Mouse (Mus musculus): ENCODE results near the gene Atf4.

Gene Atf4

DNA sequence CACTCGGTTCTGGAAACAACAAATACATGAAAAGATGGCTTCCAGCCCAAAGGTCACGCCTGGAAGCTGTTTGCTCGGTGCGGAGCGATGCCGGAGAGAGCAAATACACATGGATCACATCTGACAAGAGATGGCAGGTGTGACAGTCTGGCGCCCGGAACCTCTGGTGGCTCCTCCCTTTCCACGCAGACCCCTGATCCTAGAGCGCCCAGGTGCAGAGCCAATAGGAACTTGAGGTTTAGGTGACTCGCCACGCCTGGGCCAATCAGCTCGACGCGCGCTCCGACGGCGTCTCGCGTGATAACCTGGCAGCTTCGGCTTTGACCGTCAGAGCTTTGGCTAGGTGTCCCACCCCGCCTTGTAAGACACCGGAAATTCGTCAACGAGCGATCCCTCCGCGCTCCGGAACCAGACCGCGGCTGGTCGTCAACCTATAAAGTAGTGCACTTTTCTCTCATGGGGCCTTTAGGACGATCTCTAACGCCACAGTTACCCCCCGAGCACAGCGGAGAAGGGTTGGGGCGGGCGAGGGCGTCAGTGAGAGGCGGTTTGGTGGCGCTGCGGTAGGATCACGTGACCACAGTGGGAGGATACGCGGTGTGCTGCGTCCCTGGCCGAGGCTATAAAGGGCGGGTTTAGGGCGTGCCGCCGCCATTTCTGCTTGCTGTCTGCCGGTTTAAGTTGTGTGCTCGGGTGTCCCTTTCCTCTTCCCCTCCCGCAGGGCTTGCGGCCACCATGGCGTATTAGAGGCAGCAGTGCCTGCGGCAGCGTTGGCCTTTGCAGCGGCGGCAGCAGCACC, at the start of gene Atf4:
TSS of gene Atf4 (plus strand) at position 338 of the 799 bp plus-strand sequence.
- DNase-seq, result peak; percentile 97

DNA sequence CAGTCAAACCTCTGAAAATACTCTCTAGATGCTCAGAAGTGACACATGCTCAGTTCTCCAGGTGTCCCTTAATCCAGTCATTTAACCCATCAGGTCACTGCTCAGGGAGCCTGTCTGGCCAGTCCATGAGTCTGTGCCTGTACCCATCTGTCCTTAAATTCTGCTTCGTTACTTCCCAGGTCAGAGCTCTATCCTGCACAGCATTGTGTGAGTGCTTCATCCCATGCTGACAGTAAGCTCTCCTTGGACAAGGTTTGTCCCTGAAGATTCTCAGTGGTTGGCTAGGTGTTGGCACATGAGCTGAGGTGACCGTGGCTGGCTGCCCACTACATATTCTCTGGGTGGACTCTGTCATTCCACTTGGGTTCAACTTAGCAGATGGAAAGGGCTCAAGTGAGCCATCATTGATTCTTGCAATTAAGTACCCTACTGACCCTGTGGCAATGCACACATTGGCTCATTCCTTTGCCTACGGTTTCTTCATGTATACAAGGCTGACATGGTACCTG, 48.9 kb upstream of the Atf4 start:
- no peak for DNase-seq

DNA sequence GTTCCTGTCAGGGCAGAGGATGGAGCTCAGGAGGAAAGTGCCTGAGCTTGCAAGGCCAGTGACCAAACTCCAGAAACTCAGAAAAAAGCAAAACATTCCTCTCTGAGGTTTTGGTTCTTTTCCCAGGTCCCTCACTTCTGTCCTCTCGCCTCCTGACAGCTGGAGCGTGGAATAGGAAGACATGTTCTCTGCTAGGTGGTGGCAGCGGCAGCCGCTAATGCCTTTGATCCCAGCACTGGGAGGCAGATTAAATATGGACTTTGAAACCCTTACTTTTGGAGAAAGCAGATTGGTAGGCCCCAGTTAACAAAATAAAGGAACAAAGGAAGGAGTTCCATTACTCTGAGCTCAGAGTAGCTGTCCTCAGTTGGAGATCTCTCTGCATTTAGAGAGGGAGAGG, 46.5 kb upstream of the Atf4 start:
- no peak for DNase-seq

DNA sequence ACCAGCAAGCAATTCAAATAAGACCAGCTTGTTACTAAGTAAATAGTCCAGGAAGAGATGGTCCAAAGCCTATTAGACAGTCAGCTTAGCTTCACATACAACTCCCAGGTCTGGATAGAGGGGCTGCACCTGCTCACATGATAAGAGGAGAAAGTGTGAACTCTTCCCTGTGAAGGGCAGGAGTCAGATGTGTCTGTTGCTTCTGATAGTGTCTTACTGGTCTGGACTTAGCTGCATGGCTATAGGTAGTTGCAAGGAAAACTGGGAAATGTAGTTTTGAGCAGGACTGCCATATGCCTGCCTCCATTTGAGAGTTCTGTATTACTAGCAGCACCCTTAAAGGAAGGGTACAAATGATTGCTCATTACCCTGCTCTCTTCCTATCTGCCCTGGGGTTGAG, 41.3 kb upstream of the Atf4 start:
- no peak for DNase-seq

DNA sequence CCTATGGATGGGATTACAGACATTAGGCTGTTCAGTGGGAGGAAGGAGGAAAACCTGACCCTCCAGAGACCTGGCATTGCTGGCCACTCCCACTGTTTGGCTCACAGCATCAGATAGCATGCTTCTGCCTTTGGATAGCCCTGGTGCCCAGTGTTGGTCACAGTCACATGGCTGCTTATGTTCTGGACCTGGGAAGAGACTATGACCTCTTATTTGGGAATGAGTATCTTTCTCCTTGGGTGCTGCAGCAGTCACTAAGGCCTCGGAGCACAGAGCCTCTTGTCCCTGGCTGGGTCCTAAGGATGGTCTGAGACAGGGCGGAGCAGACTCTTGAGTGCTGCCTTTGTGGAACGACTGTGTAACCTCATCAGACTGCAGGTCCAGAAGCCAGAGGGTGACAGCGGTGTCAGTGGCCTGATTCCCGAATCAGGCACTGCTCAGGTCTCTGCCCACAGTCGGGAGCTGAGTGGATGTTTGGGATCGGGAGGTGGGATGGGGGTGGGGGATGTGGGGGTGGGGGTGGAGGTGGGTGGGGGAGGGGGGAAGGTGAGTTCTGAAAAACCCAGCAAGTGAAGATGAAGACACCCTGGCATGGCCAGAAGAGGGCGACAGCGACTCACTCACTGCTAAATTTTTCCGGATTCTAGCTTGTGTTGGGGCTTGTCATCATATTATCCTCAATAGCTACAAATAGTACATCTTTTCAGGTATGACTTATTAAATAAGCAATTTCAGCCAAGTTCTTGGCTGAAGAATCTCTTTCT, 39.1 kb upstream of the Atf4 start:
- peak; percentile 65 for DNase-seq

DNA sequence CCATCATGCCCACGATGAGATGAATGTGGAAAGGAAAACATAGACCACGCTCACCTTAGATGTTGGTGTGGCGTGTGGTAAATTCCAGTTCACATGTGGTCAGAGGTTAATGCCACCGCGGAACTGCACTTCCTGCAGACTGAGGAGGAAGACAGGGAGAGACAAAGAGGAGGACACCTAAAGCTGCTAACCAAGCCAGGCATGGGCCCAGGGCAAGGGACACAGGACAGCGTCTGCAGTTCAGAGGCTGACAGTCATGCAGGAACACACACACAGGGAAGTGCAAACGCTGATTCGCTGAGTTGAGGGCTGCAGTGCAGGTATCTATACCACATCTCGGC, 38.5 kb upstream of the Atf4 start:
- no peak for DNase-seq

DNA sequence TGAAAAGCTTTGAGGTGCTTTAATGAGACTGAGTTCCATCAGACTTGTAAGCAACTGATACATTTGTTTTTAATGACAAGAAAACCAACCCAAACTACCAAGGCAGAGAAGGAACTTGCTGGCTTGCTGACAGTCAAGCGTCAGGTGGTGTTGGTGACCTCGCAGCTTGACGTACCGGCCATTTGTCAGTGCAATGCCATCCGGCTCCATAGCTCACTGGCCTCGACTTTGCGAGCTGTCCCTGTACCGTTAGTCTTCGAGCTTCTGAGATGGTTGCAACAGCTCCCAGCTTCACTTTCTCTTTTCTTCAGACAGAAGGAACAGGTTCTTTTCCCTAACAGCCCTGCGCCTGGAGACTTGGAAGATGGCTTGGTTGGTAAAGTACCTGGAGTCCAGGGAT, 37.5 kb upstream of the Atf4 start:
- DNase-seq, result no peak

DNA sequence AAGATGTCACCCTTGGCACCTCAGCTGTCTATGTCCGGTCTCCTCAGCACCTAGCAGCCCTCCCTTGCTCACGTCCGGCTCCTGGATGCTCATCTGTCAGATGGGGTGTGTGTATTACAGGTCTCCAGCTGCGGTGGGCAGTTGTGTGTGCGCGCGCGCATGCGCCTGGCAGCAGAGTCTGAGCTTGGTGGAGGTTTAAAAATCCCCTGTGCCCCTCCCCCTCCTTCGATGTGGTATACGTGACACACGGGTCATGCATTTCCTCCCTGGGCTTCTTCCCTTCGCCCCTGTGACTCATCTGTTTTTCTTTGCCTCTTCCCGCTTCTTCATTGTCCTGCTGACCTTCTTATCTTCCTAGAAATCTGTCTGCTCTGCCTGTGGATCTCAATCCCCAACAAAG, 35.8 kb upstream of the Atf4 start:
- DNase-seq, result peak; percentile 77

DNA sequence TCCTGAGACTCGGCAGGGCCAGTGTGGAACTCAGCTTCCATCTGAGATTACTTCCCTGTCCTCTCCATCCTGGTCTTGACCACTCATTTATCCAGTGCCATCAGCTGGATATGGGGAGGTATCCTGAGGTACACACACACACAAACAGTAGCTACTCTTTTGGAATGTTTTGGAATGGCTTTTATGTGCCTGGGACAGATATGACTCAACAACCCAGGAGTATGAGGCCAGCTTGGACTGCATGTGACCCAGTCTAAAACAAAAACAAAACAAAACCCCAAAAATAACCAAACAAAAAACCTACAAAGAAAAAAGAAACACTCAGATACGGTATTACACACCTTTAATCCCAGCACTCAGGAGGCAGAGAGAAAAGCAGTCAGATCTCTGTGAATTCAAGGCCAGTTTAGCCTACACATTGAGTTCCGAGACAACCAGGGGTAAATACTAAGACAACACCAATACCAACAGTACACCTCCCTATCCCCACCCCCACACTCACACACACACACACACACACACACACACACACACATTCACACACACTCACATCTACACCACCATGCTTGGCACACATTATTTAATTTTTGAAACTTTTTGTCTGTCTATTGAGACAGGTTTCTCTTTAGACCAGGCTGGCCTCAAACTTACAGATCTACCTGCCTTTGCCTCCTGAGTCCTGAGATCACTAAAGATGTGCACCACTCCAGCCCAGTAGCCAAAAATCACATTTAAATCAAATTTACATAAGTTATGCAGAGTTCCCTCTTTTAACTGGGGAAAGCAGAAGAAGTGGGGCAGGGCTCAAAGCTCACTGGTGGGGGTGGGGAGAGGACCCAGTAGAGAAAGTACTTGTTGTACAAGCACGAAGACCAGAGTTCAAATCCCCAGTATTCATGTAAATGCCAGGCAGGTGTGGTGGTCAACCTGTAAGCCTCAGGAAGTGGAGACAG, 35.0 kb upstream of the Atf4 start:
- no peak for DNase-seq

DNA sequence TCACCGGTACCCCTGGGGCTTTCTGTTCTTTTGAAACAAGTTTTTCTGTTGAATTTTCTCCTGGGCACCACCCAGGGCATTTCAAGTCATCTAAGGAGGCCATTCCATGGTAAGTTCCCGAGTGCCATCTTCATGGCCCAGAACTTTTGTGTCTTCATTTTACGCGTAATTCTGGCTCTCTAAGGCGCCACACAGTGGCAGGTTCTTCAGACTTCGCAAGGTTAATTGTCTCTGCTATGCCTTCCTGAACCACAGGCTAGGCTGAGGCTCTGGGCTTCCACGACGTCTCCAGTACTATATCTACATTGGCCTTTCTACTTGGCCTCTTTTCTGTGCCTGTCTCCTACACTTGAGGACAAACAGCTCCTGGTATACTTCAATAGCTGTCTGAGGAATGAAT, 34.0 kb upstream of the Atf4 start:
- DNase-seq, result no peak

DNA sequence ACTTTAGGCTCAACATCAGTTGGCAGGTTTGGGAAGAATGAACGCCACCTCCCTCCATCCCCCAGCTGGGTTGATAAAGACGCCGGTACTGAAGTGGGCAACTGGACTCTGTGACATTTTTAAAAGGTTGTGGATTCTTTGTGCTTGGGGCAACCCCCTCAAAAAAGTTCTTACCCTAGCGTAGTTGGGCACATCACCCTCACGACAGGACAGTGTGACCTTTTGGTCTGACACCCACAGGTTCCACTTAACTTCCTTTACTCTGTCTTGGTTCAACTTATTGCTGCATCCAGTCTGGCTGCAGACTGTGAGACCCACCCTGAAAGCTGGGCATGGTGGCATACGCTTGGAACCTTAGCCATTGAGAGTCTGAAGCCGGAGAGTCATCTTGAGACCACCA, 31.2 kb upstream of the Atf4 start:
- no peak for DNase-seq

DNA sequence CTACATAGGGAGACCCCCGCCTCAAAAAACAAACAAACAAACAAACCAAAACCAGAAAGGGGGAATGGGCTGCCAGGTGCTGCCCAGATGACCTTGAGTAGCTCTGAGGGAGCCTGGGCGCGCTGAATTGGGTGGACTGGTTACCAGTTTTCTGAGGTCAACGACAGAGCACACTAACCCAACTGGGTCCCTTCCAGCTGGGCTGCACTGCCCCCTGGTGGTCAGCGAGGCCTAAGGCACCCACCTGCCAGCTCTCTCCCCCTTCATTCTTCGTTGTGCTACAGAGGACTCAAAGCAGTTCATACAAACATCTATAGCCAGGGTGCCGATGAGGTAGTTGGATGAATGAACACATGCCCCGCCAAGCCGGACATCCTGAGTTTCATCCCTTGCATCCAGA, 29.8 kb upstream of the Atf4 start:
- peak; percentile 89 for DNase-seq

DNA sequence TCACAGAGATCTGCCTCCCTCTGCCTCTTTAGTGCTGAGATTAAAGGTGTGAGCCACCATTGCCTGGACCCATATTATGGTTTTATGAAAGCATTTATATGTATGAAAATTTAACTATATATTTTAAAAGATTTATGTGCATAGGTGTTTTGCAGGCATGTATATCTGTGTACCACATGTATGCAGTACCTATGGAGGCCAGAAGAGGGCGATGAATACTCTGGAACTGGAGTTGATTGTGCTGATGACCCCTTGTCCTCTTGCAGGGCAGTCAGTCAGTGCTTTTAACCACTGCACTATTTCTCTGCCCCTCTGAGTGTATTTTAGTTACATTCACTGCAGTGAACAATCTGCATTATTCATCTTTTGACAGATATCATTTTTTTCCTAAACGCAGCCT, 29.2 kb upstream of the Atf4 start:
- peak; percentile 78 for DNase-seq

DNA sequence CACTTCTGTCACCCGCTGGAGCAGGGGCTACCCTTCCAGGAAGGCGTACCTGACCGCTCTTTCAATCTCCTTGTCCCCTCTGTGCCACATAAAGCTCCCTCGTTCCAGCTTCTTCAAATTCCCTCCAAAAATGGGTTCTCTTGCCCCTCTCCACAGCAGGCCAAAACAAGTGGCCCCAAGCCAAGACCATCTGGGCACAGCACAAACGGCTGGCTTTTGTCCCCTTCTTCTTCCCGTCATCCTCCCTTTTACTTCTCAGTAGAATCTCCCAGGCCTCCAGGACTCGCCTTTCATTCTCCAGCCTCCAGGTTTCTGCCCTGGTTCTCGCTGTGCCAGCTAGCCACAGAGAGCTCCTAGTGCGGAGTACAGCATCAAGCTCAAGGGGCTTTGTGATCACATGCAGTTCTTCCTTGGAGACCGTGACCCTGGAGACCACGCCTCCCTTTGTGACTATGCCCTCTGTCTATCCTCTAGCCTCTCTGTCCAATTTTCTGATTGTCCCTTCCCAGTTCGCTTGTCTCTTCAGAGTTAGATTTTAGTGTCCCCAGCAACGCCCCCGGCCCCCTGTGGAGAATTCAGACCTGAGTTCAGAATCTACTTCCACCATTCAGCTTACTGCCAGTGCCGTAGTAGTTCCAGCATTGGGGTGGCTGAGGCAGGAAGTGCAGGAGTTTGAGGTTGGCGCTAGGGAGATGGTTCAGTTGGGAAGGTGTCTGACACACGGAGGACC, 26.7 kb upstream of the Atf4 start:
- no peak for DNase-seq

DNA sequence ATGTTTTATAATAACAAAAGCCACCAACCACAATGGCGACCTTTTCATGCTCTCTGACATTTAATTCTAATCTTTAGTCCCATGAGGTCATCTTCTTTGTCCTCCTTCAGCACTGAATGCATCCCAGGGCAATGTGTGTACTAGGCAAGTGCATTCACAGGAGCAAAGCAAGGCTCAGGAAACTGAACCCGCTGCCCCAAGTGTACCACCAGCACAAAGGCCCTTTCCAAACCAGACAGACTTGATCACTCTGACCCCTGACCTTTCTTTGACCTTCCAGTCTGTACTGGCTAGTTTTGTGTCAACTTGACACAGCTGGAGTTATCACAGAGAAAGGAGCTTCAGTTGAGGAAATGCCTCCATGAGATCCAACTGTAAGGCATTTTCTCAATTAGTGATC, 22.7 kb upstream of the Atf4 start:
- DNase-seq, result no peak

DNA sequence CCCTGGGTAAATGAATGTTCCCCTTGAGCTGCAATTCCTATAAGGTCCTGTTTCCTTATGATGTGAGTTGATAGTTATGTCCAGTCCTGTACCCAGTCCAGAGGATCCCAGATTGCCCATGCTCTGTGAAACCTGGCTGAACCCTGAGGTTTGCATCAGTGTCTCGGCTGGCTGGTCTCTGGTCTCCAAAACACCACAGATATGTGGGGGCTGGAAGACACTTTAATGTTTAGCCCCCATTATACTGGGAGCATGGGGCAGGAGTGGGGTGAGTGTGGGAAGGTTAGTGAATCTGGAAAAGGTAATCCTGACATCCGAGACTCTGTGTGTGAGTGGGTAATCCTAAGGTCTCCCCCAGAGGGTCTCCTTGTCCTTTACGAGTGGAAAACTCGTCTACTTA, 21.9 kb upstream of the Atf4 start:
- DNase-seq, result no peak

DNA sequence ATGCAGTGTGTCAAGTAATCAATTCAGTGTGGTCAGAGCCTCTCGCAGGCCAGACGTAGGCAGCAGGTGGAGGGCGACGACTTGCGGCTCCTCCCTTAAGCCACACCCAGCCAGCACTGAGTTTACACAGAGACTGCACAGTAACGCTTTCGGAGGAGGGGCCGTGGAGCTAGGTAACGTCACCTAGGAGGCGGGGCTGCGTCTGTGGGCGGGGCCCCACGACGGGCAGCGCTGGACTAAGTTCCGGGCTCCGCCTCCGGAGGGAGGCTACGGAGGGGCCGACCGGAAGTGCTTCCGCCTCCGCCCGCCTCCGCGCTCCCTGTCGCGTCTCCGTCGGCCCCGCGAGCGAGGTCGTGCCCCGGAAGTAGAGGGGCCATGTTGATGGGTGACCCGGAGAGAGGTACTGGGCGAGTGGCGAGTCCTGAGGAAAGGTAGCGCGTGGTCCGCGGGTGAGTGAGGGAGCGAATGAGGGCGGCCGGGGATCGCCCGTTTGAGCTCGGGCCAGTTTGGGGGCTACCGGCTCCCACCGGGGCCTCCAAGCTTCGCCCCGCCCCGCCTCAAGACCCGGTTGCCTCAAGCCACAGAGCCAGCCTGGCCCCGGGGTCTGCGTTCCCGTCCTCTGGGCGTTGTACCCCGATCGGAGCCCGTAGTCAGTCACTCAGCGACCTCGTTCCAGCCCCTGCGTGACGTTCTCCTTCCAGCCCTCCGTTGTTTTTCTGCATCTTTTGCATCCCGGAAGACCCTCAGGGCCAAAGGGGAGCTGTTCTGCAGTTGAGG, 21.1 kb upstream of the Atf4 start, which contains the start of gene Mief1:
TSS of gene Mief1 (plus strand) at position 286 of the 777 bp plus-strand sequence.
- DNase-seq, result peak; percentile 100

DNA sequence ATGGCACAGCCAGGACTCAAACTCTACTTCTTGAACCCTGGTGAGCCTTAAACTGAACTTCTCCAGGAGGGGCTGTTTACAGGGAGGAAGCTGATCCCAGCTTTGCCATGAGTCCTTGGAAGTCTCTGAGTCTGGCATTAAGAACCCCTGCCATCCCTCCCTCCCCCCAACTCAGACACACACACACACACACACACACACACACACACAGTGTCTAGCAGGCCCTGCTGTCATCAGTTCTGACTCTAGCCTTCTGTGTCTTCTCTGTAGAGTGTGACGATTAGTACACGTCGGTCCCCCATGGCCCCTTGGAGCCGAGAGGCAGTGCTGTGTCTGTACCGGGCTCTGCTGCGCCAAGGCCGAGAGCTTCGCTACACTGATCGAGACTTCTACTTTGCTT, 19.4 kb upstream of the Atf4 start, which contains the start of gene AC140267.1:
TSS of gene AC140267.1 (plus strand) at position 301 of the 400 bp plus-strand sequence.
- no peak for DNase-seq

DNA sequence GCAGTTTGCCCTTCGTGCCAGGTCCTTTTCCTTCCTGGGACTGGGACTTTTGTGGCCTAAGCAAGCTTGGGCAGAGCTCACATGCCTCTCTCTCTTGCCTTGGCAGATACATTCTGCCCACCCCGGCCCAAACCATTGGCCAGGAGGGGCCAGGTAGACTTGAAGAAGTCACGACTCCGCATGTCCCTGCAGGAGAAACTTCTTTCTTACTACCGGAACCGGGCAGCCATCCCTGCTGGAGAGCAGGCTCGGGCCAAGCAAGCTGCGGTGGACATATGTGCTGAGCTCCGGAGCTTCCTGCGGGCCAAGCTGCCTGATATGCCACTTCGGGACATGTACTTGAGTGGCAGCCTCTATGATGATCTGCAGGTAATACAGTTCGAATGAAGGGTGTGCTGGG, 6.8 kb upstream of the Atf4 start:
- DNase-seq, result no peak

DNA sequence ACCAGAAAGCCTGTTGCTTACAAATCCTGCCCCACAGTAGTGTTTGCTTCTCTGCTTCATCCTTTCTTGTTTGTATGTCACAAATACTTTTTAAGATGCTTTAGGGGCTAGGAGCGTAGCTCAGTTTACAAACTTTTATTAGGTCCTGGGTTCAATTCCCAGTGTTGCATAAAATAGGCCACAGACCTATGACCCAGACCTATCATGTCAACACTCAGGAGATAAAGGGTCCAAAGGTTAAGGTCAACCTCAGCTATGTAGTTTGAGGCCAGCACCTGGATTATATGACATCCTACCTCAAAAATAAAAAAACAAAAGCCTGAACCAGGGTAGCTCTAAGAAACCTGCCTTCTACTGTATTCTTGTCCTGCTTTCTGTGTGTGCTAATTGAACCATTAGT, 6.4 kb upstream of the Atf4 start:
- DNase-seq, result no peak

DNA sequence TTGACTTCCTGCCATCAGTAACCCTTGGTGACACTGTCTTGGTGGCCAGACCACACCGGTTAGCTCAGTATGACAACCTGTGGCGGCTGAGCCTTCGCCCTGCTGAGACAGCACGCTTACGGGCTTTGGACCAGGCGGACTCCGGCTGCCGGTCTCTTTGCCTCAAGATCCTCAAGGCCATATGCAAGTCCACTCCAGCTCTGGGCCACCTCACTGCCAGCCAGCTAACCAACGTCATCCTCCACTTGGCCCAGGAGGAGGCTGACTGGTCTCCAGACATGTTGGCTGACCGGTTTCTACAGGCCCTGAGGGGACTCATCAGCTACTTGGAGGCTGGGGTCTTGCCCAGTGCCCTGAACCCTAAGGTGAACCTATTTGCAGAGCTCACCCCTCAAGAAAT, 5.3 kb upstream of the Atf4 start:
- no peak for DNase-seq

DNA sequence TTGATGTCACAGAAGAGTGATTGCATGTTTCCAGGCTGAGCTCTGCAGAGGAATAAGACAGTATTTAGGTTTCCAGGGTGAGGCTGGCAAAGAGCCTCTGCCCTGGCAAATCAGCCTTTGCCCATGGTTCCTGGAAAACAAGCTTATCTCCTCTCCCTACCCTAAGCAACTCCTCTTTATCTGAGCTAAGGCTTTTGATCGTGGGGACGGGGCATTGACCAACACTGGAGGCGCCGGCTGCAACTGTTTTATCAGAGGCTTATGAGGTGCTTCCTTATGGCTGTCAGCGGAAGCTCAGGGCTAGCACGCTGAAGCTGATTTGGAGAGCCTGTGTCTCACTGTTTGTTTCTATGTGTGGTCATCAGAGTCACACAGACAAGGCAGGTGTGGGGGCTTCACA, 4.4 kb upstream of the Atf4 start:
- DNase-seq, result no peak
